Mouse (Mus musculus) kidney, postnatal 10 days (tissue): ENCODE results near the gene Gab1.

ENCODE experiments used
- DNase-seq: peaks from one replicate; pipeline ENCODE4 v3.0.0; 2021; ENCODE audit warnings: mixed read lengths

Gab1 gene

GRCm38 (mm10) chr8:80739155-80739924, 141.0 kb downstream of the Gab1 start, which contains the start of gene Smarca5:
Gene Smarca5, minus strand, starts transcription at chr8:80739497.
- peak; percentile 97 for DNase-seq

- DNase-seq, result peak; percentile 67
Measured at GRCm38 (mm10) chr8:80738388-80739154, 141.7 kb downstream of the Gab1 start.

GRCm38 (mm10) chr8:80738046-80738387, 142.3 kb downstream of the Gab1 start:
- no peak for DNase-seq

GRCm38 (mm10) chr8:80732326-80732725, 148.0 kb downstream of the Gab1 start:
- DNase-seq, result no peak

GRCm38 (mm10) chr8:80714461-80714860, 165.9 kb downstream of the Gab1 start:
- no peak for DNase-seq
